Mouse (Mus musculus) lung, adult 18-20 months (tissue): ENCODE data around the gene Cytl1.

Experiments used
- DNase-seq, 2 experiments: peaks; one replicate each; pipeline ENCODE4 v3.0.0; 2022; ENCODE audit warnings: mixed read lengths in 2 of 2

Cytl1 gene

GRCm38 (mm10) chr5:37735224-37735623 is at the start of gene Cytl1:
TSS of gene Cytl1 (plus strand) at chr5:37735519.
- peak in 1 of 2 experiments; percentile 13 for DNase-seq

GRCm38 (mm10) chr5:37692759-37693158 is 42.6 kb upstream of the Cytl1 start:
- DNase-seq = no peak

DNA sequence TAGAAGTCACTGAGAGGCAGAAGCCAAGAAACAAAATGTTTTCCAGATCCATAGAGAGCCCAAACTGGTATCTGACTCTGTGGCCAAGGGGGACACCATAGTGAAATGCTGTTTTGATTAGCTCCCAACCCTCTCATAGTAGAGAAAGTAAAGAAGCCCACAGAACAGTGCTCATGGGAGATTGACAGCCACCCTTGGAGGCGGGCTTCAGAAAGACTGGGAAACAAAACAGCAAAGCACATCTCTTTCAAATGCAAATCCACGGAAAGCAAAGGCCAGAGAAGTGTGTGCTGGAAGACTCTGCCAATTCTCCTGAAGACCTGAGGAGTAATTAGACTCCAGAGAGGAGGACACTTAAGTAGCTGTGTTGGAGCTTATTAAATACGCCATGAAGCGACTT is 39.5 kb upstream of the Cytl1 start:
- no peak for DNase-seq

DNA sequence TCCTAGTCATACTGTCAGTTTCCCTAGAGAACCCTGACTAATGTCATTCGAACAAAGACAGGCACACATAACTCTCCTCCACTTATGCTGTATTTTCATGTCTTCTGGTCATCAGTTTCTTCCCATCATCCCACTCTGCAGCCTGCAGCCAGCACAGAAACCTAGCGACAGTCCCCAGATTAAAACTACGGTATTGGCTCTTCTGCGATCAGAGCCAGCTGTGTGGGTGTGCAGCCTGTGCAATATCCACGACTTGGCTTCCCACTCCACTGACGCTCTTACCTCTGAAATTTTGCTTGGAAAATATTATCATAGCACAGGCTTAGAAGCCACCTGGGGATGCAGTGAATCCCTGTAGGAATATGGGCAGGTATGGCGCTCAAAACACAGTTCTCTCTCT is 38.0 kb upstream of the Cytl1 start:
- DNase-seq = no peak

DNA sequence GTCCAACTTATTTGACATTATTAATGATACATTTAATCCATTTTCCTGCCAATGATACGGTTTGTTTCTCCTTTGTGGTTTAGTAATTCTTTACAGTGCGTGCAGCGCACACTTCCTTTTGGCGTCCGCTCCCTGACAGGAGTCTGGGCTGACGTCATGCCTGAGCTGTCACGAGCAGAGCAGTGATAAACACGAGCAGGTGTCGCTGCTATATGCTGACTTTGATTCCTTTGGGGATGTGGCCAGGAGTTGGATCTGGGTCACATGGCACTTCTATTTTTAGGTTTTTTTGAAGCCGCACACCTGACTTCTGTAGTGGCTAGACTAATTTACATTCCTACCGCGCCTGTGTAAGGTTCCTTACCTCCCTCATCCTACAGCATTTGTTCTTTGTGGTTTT is 35.6 kb upstream of the Cytl1 start:
- peak in 1 of 2 experiments; percentile 9 for DNase-seq

GRCm38 (mm10) chr5:37704962-37705361 is 30.4 kb upstream of the Cytl1 start:
- no peak for DNase-seq

GRCm38 (mm10) chr5:37708124-37708523 is 27.2 kb upstream of the Cytl1 start:
- DNase-seq = no peak

- no peak for DNase-seq
These were observed 25.9 kb upstream of the Cytl1 start for GRCm38 (mm10) chr5:37709257-37709904.

- DNase-seq = peak in 1 of 2 experiments; percentile 24
These were observed 18.6 kb upstream of the Cytl1 start, which contains the start of gene Stk32b for GRCm38 (mm10) chr5:37716505-37717372. TSS of gene Stk32b (minus strand) at chr5:37717171.

GRCm38 (mm10) chr5:37717384-37717963 is 17.8 kb upstream of the Cytl1 start:
- DNase-seq = peak; percentile 17 to 28

GRCm38 (mm10) chr5:37720670-37721069 is 14.6 kb upstream of the Cytl1 start:
- DNase-seq = no peak

DNA sequence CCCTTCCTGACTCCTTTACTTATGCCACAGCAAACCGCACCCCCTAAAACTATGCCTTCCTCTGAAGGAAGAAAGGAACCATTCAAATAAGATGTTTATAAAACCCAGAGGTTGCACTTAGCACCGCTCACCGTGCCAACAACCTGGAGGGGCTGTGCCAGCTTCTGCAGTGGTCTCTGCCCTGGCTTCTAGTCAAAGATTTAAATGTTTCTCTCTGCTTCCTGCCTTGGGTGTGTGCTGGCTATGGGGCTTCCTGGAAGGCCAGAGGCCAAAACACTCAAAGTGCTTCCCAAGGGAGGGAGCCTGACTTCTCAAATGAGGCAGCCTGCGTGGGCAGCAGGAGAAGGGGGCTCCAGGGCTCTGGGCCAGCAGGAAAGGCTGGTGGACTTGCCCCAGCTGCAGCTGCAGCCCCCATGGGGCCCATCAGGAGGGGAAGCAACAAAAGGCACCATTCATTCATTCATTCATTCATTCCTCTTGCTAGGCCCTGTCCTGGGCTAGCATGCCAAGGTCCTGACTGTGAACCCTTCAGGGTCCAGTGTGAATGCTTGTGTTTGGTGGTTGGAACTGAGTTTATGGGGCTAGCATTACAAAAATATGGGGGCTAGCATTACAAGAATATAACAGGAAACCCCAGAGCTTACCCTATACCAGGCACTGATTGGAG is 10.0 kb upstream of the Cytl1 start:
- no peak for DNase-seq

- DNase-seq = no peak
These were observed 4.5 kb upstream of the Cytl1 start for GRCm38 (mm10) chr5:37730781-37731180.

GRCm38 (mm10) chr5:37736213-37736612 is 894 bp downstream of the Cytl1 start:
- no peak for DNase-seq

DNA sequence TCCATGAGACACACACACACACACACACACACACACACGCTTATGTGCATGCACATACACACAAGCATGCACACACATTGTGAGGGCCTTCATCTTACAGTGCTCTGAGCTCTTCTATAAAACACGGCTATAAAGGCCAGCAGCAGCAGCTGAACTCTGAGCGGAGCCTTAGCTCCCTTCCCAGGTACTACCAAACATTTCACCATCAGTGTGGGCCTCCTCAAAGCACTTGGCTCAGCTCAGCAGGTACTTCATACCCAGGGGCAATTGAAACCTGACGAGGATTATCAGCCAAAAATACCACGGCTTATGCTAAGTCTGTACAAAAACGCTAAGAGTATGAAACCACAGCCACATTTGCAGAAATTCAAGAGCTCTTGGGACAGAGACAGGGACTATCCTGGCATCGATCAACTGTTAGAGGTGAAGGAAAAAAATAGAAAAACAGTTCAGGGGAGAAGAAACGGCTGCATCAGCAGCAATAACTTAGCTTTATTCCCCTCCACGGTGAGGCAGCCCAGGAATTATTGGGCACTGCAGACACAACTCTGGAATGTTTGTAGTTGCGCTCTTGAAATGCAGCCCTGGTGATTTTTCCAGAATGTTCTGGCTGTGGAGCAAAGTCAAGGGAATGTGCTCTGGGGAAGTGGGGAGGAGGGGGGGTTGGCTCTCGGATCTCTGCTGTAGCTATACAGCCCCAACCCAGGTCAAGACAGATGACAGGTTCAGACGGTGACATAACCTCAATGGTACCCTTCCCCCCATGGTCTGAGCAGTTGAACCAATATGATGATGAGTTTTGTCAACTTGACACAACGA is 8.8 kb downstream of the Cytl1 start:
- peak; percentile 15 to 24 for DNase-seq

GRCm38 (mm10) chr5:37752027-37752967 is 17.0 kb downstream of the Cytl1 start:
- DNase-seq = peak; percentile 44 to 45

DNA sequence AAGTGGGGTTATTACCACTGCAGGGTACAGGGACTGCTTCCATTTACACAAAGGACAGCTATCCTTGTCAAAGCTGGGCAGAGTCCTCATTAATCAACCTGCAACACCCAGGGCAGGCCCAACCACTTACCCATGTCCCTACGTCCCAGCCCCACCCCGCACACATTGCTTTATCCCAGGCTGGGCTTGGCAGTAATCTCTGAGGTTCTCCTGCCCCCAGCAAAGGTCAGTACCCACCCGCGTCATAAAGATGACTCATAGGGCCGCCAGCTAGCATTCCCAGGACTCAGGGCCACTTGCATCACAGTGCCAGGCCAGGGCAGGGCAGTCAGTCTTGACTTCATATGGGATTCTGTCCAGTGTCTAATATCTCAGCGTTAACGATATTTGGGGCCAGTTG is 18.0 kb downstream of the Cytl1 start:
- no peak for DNase-seq

GRCm38 (mm10) chr5:37762046-37762445 is 26.7 kb downstream of the Cytl1 start:
- DNase-seq = no peak

GRCm38 (mm10) chr5:37765851-37766250 is 30.5 kb downstream of the Cytl1 start:
- no peak for DNase-seq

DNA sequence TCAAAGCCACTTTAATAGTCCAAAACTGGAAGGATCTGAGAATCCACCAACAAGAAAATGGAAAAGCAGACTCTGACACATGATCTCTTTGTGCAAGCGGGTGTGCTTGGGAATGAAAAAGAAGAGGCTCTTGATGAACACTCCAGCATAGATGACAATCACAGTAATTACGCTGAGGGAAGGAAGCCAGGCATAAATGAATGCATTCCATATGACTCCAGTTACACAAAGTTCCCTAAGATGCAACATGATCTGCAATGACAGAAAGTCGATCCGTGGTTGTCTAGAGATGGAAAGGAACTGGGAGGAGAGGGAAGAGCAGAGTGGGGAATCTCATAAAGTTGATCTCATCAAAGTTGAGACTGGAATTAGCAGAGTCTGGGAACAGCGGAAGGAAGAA is 31.9 kb downstream of the Cytl1 start:
- DNase-seq = no peak

DNA sequence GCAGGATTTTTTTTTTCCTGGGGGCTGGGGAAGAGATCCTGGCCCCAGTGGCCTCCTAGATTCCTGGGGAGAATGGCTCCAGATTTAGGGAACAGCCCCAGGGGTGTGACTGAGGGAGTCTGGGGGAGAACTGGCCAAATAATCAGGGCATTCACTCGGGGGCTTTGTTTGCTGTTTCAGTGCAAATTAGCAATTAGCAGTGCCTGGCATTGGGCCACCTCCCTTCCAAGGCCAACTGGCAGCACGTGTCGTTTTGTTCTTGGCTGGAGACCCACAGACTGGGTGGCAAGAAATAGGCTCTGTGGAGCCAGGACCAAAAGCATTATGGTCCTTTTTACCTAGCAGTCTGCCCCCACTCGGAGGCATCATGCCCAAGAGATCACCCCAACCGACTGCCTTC is 33.7 kb downstream of the Cytl1 start:
- no peak for DNase-seq
